Mouse (Mus musculus): Measurements from ENCODE around the gene Sdhaf4.

The Sdhaf4 gene

DNA sequence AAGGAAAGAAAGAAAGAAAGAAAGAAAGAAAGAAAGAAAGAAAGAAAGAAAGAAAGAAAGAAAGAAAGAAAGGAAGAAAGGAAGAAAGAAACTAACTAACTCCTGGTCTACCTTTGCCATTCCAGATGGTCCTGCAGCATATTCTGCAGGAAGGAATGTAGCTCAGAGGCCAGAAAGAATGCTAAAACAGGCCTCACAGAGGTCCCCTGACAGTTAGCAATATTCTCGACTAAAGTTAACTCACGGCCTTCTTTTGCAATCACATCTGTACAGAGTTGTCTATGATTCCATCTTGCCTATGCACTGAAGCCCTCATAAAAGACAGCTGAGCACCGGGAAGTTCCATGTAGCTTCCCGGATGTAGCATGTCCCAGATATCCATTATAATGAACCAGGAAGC, 49.9 kb downstream of the Sdhaf4 start:
- DNase-seq (ENCODE audit: low read depth, low spot score) = no peak

DNA sequence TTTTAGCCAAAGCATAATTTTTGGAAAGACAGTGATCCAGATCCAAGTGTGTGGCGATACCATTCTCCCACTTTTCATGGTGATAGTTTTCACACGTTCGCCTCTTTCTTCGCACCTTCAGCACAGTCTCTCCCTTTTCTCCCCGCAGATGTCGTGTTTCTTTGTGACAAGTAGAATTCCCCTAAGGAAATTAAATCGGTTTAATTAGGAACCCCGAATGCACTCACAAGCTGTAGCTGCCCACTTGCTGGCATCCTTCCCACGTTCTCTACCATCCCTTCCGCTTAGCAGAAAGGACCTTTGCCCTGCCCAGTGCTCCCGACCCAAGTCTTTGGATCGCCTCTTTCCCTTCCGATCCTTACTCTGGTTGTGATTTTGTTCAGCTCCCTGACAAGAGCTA, 51.5 kb downstream of the Sdhaf4 start:
- DNase-seq (ENCODE audit: low read depth, low spot score) = no peak

DNA sequence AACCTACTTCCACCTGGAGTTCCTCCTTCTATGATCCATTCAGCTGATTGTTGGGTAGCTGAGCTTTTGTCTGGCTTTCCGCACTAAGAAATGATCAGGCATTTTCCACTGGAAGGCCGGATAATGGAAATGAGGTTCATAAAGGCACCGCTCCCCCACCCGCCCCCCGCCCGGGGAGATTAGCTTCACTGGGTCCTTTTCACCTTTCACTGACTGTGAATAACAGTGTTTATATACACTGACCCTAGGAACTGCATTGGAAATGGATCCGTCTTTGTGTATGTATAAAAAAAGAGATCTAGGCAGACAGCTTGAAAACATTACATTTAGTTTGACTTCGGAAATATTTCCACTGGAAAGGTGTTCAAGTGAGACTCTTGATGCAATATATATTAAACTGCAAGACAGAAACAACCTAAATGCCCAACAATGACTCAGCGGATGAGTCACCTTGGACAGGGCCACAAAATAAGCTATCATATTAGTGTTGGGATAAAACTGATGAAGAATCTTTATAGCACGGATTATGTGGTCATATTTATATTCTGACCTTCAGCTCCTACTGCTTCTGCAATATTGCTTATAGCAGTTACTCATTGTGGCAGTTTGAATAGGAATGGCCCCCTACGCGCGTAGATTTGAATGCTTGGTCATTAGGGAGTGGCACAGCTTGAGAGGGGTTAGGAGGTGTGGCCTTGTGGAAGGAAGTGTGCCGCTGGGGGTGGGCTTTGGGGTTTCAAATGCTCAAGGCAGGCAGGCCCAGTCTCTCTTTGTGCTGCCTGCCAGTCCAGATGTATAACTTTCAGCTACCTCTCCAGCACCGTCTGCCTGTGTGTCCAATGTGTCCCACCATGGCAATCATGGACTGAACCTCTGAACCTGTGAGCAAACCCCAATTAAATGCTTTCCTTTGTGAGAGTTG, 56.4 kb downstream of the Sdhaf4 start:
- DNase-seq (ENCODE audit: low read depth, low spot score) = no peak

DNA sequence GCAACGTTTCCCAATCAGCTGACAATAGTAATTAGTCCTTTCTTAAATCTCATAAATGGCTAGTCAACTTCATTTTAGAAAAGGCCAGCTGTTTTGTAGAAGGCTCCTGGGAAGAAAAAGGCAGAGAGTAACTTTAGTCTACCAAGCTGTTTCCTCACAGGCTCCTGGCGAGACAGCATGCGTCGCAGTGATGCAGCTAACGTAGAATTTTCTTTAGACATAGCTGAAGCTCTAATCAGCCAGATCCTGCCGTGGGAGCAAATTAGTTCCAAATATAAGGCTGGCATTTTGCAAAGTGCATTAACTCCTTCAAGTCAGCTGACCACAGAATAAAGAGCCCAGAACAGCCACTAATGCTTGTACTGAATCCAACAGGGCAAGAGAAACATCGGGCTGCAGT, 57.2 kb downstream of the Sdhaf4 start:
- DNase-seq (ENCODE audit: low read depth, low spot score) = no peak

All from CD4-positive helper T cell, adult 2 months (primary cell).